Mouse (Mus musculus) intestine, postnatal 0 days (tissue): ENCODE measurements around the gene Stac3. TPM values are rescaled to one million over a fixed set of nuclear protein-coding genes. Genes with fewer than 3 reads are reported as not detected.

Source experiments
- ATAC-seq: fragments of 200-750 bp; cut with Nextera tagmentation; 2 replicates; pipeline ENCODE4 v1.8.0; 2017; ENCODE audit warnings: mild to moderate bottlenecking, moderate TSS enrichment, moderate library complexity
- H3K27ac ChIP-seq: fragments of 300-500 bp; sonication (generic); 2 replicates; pipeline ENCODE4 v1.5.1; 2014; ENCODE audit warnings: mild to moderate bottlenecking, low read depth, low read length, moderate library complexity
- H3K27me3 ChIP-seq: fragments of 300-500 bp; sonication (generic); replicated peaks from 2 replicates; pipeline ENCODE4 v1.6.1; 2014; ENCODE audit warnings: low read length, mixed read lengths; ENCODE audit not compliant: control insufficient read depth, insufficient read depth
- H3K36me3 ChIP-seq: fragments of 300-500 bp; sonication (generic); 2 replicates; pipeline ENCODE4 v1.6.1; 2014; ENCODE audit warnings: mild to moderate bottlenecking, moderate library complexity; ENCODE audit not compliant: control insufficient read depth, insufficient read depth
- H3K4me1 ChIP-seq: fragments of 300-500 bp; sonication (generic); replicated peaks from 2 replicates; pipeline ENCODE4 v1.6.1; 2014; ENCODE audit warnings: antibody characterized with exemption, low read length, mixed read lengths; ENCODE audit not compliant: control insufficient read depth, insufficient read depth
- H3K4me2 ChIP-seq: fragments of 300-500 bp; sonication (generic); replicated peaks from 2 replicates; pipeline ENCODE4 v1.6.1; 2014; ENCODE audit warnings: low read depth, mild to moderate bottlenecking, moderate library complexity
- H3K4me3 ChIP-seq: fragments of 300-500 bp; sonication (generic); 2 replicates; pipeline ENCODE4 v1.5.1; 2014; ENCODE audit warnings: low read depth, low read length
- H3K9ac ChIP-seq: fragments of 300-500 bp; sonication (generic); 2 replicates; pipeline ENCODE4 v1.6.1; 2014; ENCODE audit warnings: mild to moderate bottlenecking, low read depth, low read length
- H3K9me3 ChIP-seq: fragments of 300-500 bp; sonication (generic); 2 replicates; pipeline ENCODE4 v1.6.1; 2016; ENCODE audit warnings: mixed run types; ENCODE audit not compliant: control insufficient read depth
- CTCF ChIP-seq: sonication (generic); IDR thresholded peaks from 2 replicates; pipeline ENCODE4 v1.5.1; 2016; ENCODE audit warnings: low read depth, mild to moderate bottlenecking, control low read depth, antibody characterized with exemption, moderate library complexity
- WGBS: fragments of 180-500 bp; shearing (Covaris S2); extraction: QIAGEN DNeasy Blood & Tissue Kit; methylation state at CpG from one replicate; pipeline ENCODE4 v1.1.7; 2014; 5-methylcytosine and 5-hydroxymethylcytosine counted together
- polyA plus RNA-seq: library from polyadenylated mRNA; unstranded; fragments of >200 nt; fragmentation: Nextera tagmentation; extraction: Ambion mirVana; gene quantifications from 2 replicates; pipeline ENCODE4 v1.2.1, GENCODE M21; 2015

The Stac3 gene
- polyA plus RNA-seq, 1 experiment from 2014 or later, result 0.17 TPM

- Histone ChIP-seq H3K27me3 (no peaks in the 10 kb centered on the region), H3K4me1 (no peaks in the 10 kb centered on the region), H3K4me2 (no peak overlapping the region), H3K9me3 (no peaks in the 10 kb centered on the region), H3K36me3 (peaks cover 90% of the 10 kb centered on the region), H3K4me3 (no peak overlapping the region), H3K27ac (no peak overlapping the region), H3K9ac (no peak overlapping the region)
- TF ChIP-seq CTCF, result peak; percentile 62
- ATAC-seq, result no peak
- 91% methylated on average over 7 of the region's 7 CpGs for WGBS
These were observed 45.0 kb downstream of the Stac3 start for GRCm38 (mm10) chr10:127546505-127546904.

GRCm38 (mm10) chr10:127548236-127548635, 46.8 kb downstream of the Stac3 start:
- Histone ChIP-seq H3K27ac (no peak overlapping the region), H3K4me2 (no peak overlapping the region), H3K4me1 (no peaks in the 10 kb centered on the region), H3K27me3 (no peaks in the 10 kb centered on the region), H3K36me3 (peaks cover 92% of the 10 kb centered on the region), H3K4me3 (no peak overlapping the region), H3K9me3 (no peaks in the 10 kb centered on the region), H3K9ac (no peak overlapping the region)
- WGBS, result 94% methylated on average over 15 of the region's 15 CpGs
- ATAC-seq, result no peak
- no peak for TF ChIP-seq CTCF

GRCm38 (mm10) chr10:127549892-127550291, 48.4 kb downstream of the Stac3 start:
- Histone ChIP-seq H3K4me3 (no peak overlapping the region), H3K9ac (no peak overlapping the region), H3K27me3 (no peaks in the 10 kb centered on the region), H3K4me1 (no peaks in the 10 kb centered on the region), H3K36me3 (peaks cover 98% of the 10 kb centered on the region), H3K4me2 (no peak overlapping the region), H3K9me3 (no peaks in the 10 kb centered on the region), H3K27ac (no peak overlapping the region)
- WGBS, result 93% methylated on average over 17 of the region's 17 CpGs
- no peak for ATAC-seq
- no peak for TF ChIP-seq CTCF

- 80% methylated on average over 18 of the region's 18 CpGs for WGBS
- H3K27me3 ChIP-seq, result no peaks in the 10 kb centered on the region
These were observed 54.2 kb downstream of the Stac3 start for GRCm38 (mm10) chr10:127555703-127556102.

GRCm38 (mm10) chr10:127557397-127557796, 55.9 kb downstream of the Stac3 start:
- H3K9me3 ChIP-seq, result no peaks in the 10 kb centered on the region
- H3K9ac ChIP-seq, result no peak overlapping the region
- no peaks in the 10 kb centered on the region for H3K4me1 ChIP-seq
- ATAC-seq, result no peak
- no peaks in the 10 kb centered on the region for H3K27me3 ChIP-seq
- TF ChIP-seq CTCF, result peak; percentile 57
- 88% methylated on average over 13 of the region's 13 CpGs for WGBS
- H3K36me3 ChIP-seq, result peaks cover 93% of the 10 kb centered on the region
- H3K27ac ChIP-seq, result no peak overlapping the region
- H3K4me3 ChIP-seq, result no peak overlapping the region
- H3K4me2 ChIP-seq, result no peak overlapping the region

More at GRCm38 (mm10) chr10:127555703-127556102, 54.2 kb downstream of the Stac3 start:
- no peak overlapping the region for H3K4me3 ChIP-seq
- no peak overlapping the region for H3K4me2 ChIP-seq
- H3K27ac ChIP-seq, result no peak overlapping the region
- no peaks in the 10 kb centered on the region for H3K9me3 ChIP-seq
- H3K4me1 ChIP-seq, result no peaks in the 10 kb centered on the region
- H3K9ac ChIP-seq, result no peak overlapping the region
- peak; percentile 84 for TF ChIP-seq CTCF
- peak; percentile 2; the same call in 1 of the 2 replicates for ATAC-seq
- peaks cover 95% of the 10 kb centered on the region for H3K36me3 ChIP-seq

Other genes starting within 250 kb of the Stac3 start
- 2.7 and 3.7 TPM in 2 replicates for gene Kif5a, start 238.3 kb upstream of the Stac3 start, polyA plus RNA-seq
- gene Dctn2, start 235.3 kb upstream of the Stac3 start, polyA plus RNA-seq, result 143 and 147 TPM in 2 replicates
- gene Mbd6, start 212.7 kb upstream of the Stac3 start, polyA plus RNA-seq, result 8.7 and 12.8 TPM in 2 replicates
- 47.2 and 50.7 TPM in 2 replicates for gene Mars, start 189.9 kb upstream of the Stac3 start, polyA plus RNA-seq
- 9.5 and 12.0 TPM in 2 replicates for gene Arhgap9, start 179.7 kb upstream of the Stac3 start, polyA plus RNA-seq
- gene Gli1, start 159.7 kb upstream of the Stac3 start, polyA plus RNA-seq, result 2.0 TPM in 2 replicates
- gene Inhbe, start 147.3 kb upstream of the Stac3 start, polyA plus RNA-seq, result 0.04 TPM in 1 of 2 replicates, not detected in the other
- not detected in 2 replicates for gene Inhbc, start 131.3 kb upstream of the Stac3 start, polyA plus RNA-seq
- gene R3hdm2, start 121.4 kb upstream of the Stac3 start, polyA plus RNA-seq, result 19.4 and 21.8 TPM in 2 replicates
- gene Ndufa4l2, start 13.3 kb downstream of the Stac3 start, polyA plus RNA-seq, result 19.9 and 21.9 TPM in 2 replicates
- 26.2 and 26.7 TPM in 2 replicates for gene Shmt2, start 20.8 kb downstream of the Stac3 start, polyA plus RNA-seq
- 2.9 and 4.5 TPM in 2 replicates for gene Nxph4, start 32.9 kb downstream of the Stac3 start, polyA plus RNA-seq
- gene Lrp1, start 119.5 kb downstream of the Stac3 start, polyA plus RNA-seq, result 28.9 and 33.4 TPM in 2 replicates
- 27.1 and 29.2 TPM in 2 replicates for gene Stat6, start 141.3 kb downstream of the Stac3 start, polyA plus RNA-seq
- gene Nemp1, start 165.2 kb downstream of the Stac3 start, polyA plus RNA-seq, result 2.9 and 3.2 TPM in 2 replicates
- 3.9 and 4.2 TPM in 2 replicates for gene Nab2, start 166.9 kb downstream of the Stac3 start, polyA plus RNA-seq
- gene Myo1a, start 203.5 kb downstream of the Stac3 start, polyA plus RNA-seq, result 73.8 and 80.3 TPM in 2 replicates
- gene Tac2, start 222.8 kb downstream of the Stac3 start, polyA plus RNA-seq, result not detected in 2 replicates
- 1.3 and 1.6 TPM in 2 replicates for gene Zbtb39, start 237.9 kb downstream of the Stac3 start, polyA plus RNA-seq